Mouse (Mus musculus) lung, postnatal 0 days (tissue): Measurements from ENCODE around the gene March4.

ENCODE experiments used
- CTCF ChIP-seq: IDR thresholded peaks from 2 replicates; pipeline ENCODE4 v1.5.1; 2016; ENCODE audit warnings: antibody characterized with exemption, mild to moderate bottlenecking
- EP300 ChIP-seq: IDR thresholded peaks from 2 replicates; pipeline ENCODE4 v1.6.1; 2016; ENCODE audit warnings: antibody characterized with exemption, mild to moderate bottlenecking, control low read depth

DNA sequence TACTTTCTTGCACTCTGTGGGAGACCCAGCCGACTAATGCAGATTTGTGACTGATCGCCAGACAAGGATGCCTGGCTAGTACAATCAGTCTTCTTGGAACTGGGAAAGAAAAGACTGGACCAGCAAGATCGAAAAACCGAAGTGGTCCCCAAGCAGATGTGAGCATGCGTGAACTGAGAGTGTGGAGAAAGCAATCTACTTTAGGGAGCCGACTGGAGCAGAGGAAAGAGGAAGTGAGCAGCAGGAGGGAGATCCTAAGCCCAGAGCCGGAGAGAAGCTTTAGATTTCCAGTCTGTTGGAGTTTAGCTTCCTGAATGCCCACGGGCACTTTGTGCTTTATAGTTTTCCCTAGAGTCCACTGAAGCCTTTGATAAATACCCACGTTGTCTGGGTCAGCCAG lies 30.3 kb upstream of the March4 start:
- no peak for TF ChIP-seq CTCF
- TF ChIP-seq EP300 = no peak
